Mouse (Mus musculus): Measurements from ENCODE around the gene Adgra3.

- TF ChIP-seq RCOR1 (IDR thresholded peaks at IDR 0.05; ENCODE audit: low read depth, low read length) (no peak), CTCF (IDR thresholded peaks at IDR 0.05 in 2 of 3, conservative IDR thresholded peaks at IDR 0.05 in 1 of 3; ENCODE audit: control insufficient read depth in 1 of 3, insufficient read depth in 1 of 3, low read depth in 2 of 3, low read length in 3 of 3, poor library complexity in 1 of 3, severe bottlenecking in 1 of 3) (no peak), POLR2A (IDR thresholded peaks at IDR 0.05; ENCODE audit: control insufficient read depth in 1 of 2, insufficient read depth in 1 of 2, low read depth in 1 of 2, low read length in 2 of 2, poor library complexity in 1 of 2) (no peak), EP300 (IDR thresholded peaks at IDR 0.05; ENCODE audit: low read depth in 1 of 2, low read length in 2 of 2) (no peak), GATA1 (IDR thresholded peaks at IDR 0.05; ENCODE audit: low read depth, low read length) (no peak)
Observed at GRCm38 (mm10) chr5:49997019-49997418, 61.8 kb downstream of the Adgra3 start.

Data from MEL (cell line).